Mouse (Mus musculus) bone marrow macrophage, adult 2 months (primary cell): ENCODE results near the gene Ap5s1.

Source experiments
- CTCF ChIP-seq: IDR thresholded peaks from 2 replicates; pipeline ENCODE4 v1.5.1; 2012; ENCODE audit warnings: low read depth, mild to moderate bottlenecking, low read length, moderate library complexity
- POLR2A ChIP-seq: IDR thresholded peaks from 2 replicates; pipeline ENCODE4 v1.6.1; 2012; ENCODE audit warnings: mild to moderate bottlenecking, low read depth, low read length, borderline replicate concordance

DNA sequence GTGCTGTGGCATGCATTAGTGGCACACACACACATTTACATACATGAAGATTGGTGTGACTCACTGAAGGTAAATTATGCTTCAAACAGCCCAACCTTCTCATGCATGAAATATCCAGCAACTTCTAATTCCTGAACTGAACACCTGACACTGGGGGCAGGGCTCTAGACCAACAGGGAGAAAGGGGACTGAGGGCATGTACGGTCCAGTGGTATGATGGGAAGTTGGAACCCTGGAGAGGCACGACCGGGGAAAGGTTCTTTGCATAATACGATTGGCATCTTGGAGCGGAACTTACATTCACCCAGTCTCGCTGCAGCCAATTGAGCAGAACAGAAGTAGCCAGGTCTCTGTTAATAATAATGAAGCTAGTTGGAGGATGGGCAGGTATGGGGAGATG lies 18.3 kb downstream of the Ap5s1 start:
- TF ChIP-seq POLR2A = no peak
- no peak for TF ChIP-seq CTCF
